Mouse (Mus musculus): ENCODE results near the gene Trp53tg5. TPM values are rescaled to one million over a fixed set of nuclear protein-coding genes. Genes with fewer than 3 reads are reported as not detected.
A peak's percentile ranks its signal among the peaks of the same experiment; 100 is the strongest.

The Trp53tg5 gene
- total RNA-seq, 2 experiments from 2014 or later, result not detected

DNA sequence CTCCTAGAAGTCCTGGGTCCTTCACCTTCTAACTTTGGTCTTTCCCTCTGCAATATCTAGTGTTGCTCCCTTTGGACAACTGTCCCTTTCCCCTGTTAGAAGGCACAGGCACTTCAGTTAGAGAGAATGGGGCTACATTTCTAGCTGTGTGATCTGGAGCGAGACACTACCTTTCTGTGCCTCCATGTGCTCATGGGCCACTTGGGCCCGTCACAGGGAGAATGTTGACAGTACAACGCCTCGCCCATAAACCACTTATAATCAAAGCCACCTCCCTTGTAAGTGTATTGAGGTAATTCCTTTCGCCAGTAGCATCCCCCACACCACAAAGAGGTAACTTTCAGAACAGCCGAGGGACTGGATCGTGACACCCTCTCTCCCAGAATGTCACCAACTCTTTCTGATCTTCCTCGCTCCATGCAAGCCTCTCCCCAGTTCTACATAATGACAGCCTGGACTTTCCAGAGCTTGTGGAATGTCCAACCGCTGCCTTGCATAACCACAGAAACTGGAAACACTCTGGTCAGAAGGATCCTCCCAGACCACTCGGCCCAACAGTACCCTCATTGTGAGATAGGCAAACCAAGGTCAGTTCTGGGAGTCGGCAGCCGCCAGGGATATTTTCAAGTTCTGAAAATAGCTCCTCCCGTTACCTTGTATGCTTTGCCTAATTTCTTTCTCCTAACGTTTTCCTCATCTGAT is 24.0 kb downstream of the Trp53tg5 start:
- DNase-seq, result no peak

DNA sequence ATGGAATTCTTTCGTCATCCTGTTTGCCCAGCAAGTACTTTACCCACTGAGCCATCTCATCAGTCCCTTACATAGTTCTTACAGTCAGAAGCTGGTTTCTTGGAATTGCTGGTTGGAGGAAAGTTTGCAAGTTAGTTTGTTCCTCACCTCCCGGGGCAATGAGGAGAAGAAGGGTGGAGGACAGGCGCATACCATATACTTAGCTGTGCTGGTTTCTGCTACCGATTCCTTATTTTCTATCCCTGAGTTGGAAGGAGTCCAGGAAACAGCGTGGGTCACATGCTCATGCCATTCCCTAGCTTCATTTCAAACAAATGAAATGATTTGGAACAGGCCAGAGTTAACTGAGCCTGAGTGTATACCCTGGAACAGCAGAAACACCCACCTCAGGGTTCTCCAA is 24.6 kb downstream of the Trp53tg5 start:
- no peak for DNase-seq

DNA sequence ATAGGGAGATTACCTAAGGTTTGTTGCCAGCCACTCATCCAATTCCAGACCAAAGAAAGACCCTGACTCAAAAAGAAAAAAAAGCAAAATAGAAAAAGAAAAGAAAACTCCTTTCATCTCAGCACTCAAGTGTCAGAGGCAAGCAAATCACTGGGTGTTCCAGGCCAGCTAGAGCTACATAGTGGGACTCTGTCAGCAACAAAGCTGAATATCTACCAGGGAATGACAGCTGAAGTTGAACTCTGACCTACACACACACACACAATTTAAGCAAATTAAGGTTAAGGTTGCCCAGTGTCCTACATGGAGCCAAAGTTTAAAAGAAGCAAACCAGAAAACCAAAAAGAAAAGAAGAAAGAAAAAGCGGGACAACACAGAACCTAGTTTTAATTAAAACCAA is 25.4 kb downstream of the Trp53tg5 start:
- no peak for DNase-seq

GRCm38 (mm10) chr2:164446086-164446469 is 27.4 kb downstream of the Trp53tg5 start:
- no peak for DNase-seq

- DNase-seq, result no peak
These were observed 28.0 kb downstream of the Trp53tg5 start for GRCm38 (mm10) chr2:164445399-164446085.

- no peak for DNase-seq
These were observed 28.8 kb downstream of the Trp53tg5 start for GRCm38 (mm10) chr2:164444701-164445100.

- DNase-seq, result no peak
These were observed 30.0 kb downstream of the Trp53tg5 start, which contains the start of gene Sdc4 for GRCm38 (mm10) chr2:164443460-164444000. TSS of gene Sdc4 (minus strand) at chr2:164443887.

- DNase-seq, result peak; percentile 96
These were observed 30.5 kb downstream of the Trp53tg5 start for GRCm38 (mm10) chr2:164443051-164443437.

- peak; percentile 72 for DNase-seq
These were observed 31.0 kb downstream of the Trp53tg5 start for GRCm38 (mm10) chr2:164442315-164443050.

- DNase-seq, result no peak
These were observed 31.8 kb downstream of the Trp53tg5 start for GRCm38 (mm10) chr2:164441731-164442130.

- no peak for DNase-seq
These were observed 32.4 kb downstream of the Trp53tg5 start for GRCm38 (mm10) chr2:164441155-164441554.

DNA sequence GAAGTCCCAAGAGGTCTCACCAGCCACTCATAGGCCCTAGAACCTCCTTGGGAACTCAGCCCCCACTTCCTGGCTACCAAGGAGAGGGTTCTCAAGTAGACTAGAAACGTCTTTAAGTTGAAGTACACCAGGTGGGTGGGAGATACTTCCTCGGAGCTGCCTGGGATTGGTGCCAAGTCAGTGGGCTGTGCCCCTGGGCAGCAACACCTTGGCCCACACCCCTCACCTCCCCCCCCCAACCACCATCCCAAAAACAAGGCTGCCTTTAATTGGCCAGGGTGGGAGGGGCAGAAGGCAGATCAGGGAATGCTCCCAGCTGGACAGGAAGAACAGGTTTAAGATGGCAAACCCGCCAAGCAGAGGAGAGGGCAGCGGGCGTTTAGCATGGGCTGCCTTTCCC is 33.2 kb downstream of the Trp53tg5 start:
- no peak for DNase-seq

GRCm38 (mm10) chr2:164439001-164439421 is 34.5 kb downstream of the Trp53tg5 start:
- DNase-seq, result no peak

- DNase-seq, result no peak
These were observed 35.3 kb downstream of the Trp53tg5 start for GRCm38 (mm10) chr2:164438257-164438656.

GRCm38 (mm10) chr2:164437710-164438109 is 35.8 kb downstream of the Trp53tg5 start:
- no peak for DNase-seq

DNA sequence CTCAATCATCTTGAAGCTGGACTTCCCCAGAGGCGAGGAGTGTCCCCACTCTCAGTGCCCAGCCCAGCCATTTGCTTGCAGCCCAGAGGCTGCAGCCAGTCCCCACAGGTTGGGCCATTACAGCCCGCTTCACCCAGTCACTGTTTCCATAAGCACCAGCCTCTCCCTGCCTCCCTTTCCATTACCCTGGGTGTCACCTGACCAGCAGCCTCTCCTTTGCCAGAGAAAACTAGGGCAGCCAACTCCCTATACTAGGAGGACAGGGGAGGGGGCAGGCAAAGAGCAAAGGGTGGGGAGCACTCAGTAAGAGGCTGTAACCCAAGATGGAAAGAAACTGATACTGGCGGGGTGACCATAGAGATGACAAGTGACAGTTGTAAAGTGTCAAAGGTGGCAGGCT is 36.6 kb downstream of the Trp53tg5 start:
- peak; percentile 67 for DNase-seq

DNA sequence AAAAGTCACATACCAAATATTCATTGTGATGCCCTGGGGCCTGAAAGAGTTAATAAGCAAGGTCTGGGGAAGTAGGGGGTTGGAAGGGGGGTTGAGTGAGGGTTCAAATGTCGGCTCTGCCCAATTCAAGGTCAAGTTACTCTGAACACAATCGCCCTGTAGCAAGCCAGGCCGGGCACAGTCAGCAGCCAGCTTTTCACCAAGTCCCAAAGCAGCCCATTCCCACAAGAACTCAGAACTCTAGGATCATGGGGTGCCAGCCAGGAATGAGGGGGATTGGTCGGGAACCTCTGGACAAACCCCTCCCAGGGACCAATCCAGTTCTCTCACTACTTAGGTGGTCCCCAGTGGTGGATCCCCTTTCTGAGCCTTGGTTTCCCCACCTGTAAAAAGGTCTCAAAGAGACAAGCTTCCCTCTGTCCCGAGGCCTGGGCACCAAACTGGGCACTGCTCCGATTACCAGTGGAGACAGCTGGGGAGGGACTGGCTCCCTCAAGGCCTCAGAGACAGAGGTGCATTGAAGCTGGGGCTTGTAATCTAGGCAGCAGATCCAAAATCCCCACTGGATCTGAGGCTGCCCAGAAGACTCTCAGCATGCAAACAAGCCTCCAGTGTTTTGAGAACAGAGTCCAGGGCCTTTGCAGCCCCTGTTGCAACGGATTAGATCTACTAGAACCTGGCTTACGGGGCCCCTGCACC is 37.2 kb downstream of the Trp53tg5 start:
- no peak for DNase-seq

DNA sequence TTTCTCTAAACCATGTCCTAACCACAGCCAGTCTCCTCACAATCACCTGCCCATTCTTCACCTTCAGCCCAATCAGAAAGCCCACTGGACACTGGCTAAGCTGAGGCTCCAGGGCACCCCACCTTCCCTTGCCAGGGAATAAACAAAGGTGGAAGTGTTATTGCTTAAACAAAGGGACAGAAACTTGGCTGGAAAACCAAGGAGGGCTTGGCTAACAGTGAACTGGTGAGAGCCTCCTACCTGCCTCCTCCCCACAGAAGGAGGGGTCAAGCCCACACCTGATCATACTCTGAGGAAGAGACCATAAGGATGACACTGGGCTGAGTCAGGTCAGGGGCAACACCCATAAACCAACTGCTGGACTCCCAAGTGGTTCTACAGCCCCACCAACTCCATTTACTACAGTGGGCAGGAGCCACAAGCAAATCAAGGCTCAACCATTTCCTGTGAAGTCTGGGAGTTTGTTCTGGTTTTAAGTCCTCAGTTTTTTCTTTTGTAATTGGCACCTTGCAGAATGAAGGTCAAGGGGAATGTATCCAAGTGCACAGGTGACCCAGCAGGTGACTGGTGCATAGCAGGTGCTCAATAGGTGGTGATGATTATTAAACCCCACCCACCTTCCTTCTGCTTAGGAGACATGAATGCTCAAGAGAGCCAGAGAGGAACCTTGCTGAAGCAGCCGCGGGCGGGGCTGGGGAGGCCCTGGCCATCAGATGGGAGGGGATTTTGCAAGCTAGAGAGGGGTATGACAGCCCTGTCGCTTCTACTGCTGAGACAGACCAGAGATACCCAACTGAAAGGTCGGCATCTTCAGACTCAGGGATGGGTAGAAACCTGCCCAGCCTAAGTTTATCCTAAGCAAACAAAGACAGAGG is 38.1 kb downstream of the Trp53tg5 start:
- no peak for DNase-seq

- no peak for DNase-seq
These were observed 38.8 kb downstream of the Trp53tg5 start for GRCm38 (mm10) chr2:164434681-164435080.

- no peak for DNase-seq
These were observed 40.1 kb downstream of the Trp53tg5 start for GRCm38 (mm10) chr2:164433278-164433895.
